In genomic region chr9:117870616-117871015, GRCm38 (mm10) we compare ENCODE assay signal across 13 mouse cellular contexts.
DNase-seq lines count a peak whose midpoint lies in the region; ATAC-seq lines count a peak whose summit lies in the region.
"Had no signal": no experiment of that assay in that cellular context is flagged by ENCODE, and none has a peak within 500 bp of the region (broad histone marks: within the 10 kb centered on the region; RNA-seq: fewer than 3 reads in every experiment).

No protein-coding gene starts in this region.

- no peak overlapping the region for H3K27ac ChIP-seq in hindbrain, embryonic 16.5 days (ENCODE audit: low read depth, low read length)
- H3K27ac ChIP-seq: stomach, postnatal 0 days had no signal

- peaks cover 12% of the 10 kb centered on the region; the same call in 1 of the 2 replicates for H3K4me1 ChIP-seq in hindbrain, embryonic 16.5 days (ENCODE audit: control insufficient read depth, insufficient read depth, low read depth, low read length)

- H3K36me3 ChIP-seq in hindbrain, embryonic 16.5 days (ENCODE audit: control insufficient read depth, insufficient read depth, low read length), result no peaks in the 10 kb centered on the region

- 0 out of 2 replicates have a peak overlapping the region, but pooled peaks have one; percentile 6 for H3K9ac ChIP-seq in hindbrain, embryonic 16.5 days (ENCODE audit: low read depth, low read length)

- no peaks in the 10 kb centered on the region for H3K27me3 ChIP-seq in hindbrain, embryonic 16.5 days (replicated peaks; ENCODE audit: control insufficient read depth, insufficient read depth, low read length)

- 28% methylated on average over 11 of the region's 11 CpGs for WGBS in hindbrain, embryonic 16.5 days

- peak overlapping the region; percentile 91 for H3K4me2 ChIP-seq in hindbrain, embryonic 16.5 days (ENCODE audit: low read length)

- ATAC-seq in hindbrain, embryonic 16.5 days, result no peak

- no peaks in the 10 kb centered on the region for H3K9me3 ChIP-seq in hindbrain, embryonic 16.5 days (ENCODE audit: control insufficient read depth, low read length)

- peak; percentile 22 for DNase-seq in heart, adult 11 months
- no peak for DNase-seq in heart, postnatal 36 days
- peak; percentile 14 for DNase-seq in right cerebral cortex, postnatal 25 days
- DNase-seq in right cerebral cortex, postnatal 14 days, result no peak
- DNase-seq in spleen, adult 18-20 months, result no peak
- no peak for DNase-seq in adrenal gland, postnatal 4 days (ENCODE audit: low spot score in 2 of 2)
- no peak for DNase-seq in left cerebral cortex, postnatal 10 days (ENCODE audit: extremely low spot score in 1 of 2, low spot score in 2 of 2)
- DNase-seq: heart, adult 18-20 months; heart, postnatal 14 days; kidney, adult 2 months; layer of hippocampus, adult 9-11 months had no signal

- H3K4me3 ChIP-seq in hindbrain, embryonic 16.5 days (ENCODE audit: low read length), result peak overlapping the region; percentile 76

- intact Hi-C loops in heart, postnatal 36 days (cut with DNase I), result no loop called here
- intact Hi-C loops in left cerebral cortex, postnatal 10 days (cut with DNase I), result no loop called here

Comparison
In these comparisons a context has a peak if more than half of its experiments do, and no peak if none do; other contexts are left out.
1. DNase-seq: peak in heart, adult 11 months (single experiment) and right cerebral cortex, postnatal 25 days (single experiment); none in heart, postnatal 36 days (0 of 2), right cerebral cortex, postnatal 14 days (single experiment), spleen, adult 18-20 months (0 of 2), adrenal gland, postnatal 4 days (0 of 2) and left cerebral cortex, postnatal 10 days (0 of 2).